In the genomic region with DNA sequence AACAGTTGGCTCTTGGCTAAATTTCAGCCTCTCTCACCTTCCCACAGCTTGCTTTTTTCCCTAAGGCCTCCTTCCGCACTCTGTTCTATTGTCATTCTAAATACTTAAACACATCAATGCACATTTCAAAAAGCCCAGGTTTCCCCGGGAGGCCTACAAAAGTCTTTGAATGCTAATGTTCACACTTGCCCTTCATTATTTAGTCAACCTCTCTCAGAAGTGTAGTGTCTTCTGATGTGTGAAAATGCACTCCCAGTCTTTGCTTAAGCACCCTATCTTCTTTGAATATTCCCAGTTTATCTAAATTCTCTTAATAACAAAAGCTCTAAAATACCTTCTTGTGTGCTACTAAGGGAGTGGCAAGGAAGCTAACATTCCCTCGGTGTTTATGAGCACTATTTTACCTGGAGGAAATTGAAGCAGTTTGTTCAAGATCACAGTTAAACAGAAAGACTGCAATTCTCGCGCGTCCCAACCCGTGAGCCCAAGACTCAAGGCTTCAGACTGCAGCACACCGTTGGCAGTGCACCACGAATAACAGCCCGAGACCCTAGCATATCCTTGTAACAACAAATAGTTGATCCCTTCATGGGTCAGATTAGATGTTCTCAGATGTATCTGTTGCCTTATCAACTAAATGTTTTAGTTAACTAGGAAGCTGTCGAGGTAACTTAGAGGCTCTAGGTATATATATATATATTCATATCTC, we compare ENCODE assay signal across 8 mouse cellular contexts. TPM values are rescaled to one million over a fixed set of nuclear protein-coding genes. Genes with fewer than 3 reads are reported as not detected.
DNase-seq lines count a peak whose midpoint lies in the region; ATAC-seq and TF ChIP-seq lines count a peak whose summit lies in the region.
"Had no signal": no experiment of that assay in that cellular context is flagged by ENCODE, and none has a peak within 500 bp of the region (broad histone marks: within the 10 kb centered on the region; RNA-seq: fewer than 3 reads in every experiment).

No protein-coding gene starts in this region.

- no peak overlapping the region for H3K4me3 ChIP-seq in kidney, postnatal 0 days (replicated peaks; ENCODE audit: low read depth, low read length)
- H3K4me3 ChIP-seq in embryonic facial prominence, embryonic 10.5 days: peak overlapping the region; percentile 99
- H3K4me3 ChIP-seq in hindbrain, embryonic 16.5 days (ENCODE audit: low read length): peak overlapping the region; percentile 99
- no peak overlapping the region for H3K4me3 ChIP-seq in neural tube, embryonic 12.5 days

- no peaks in the 10 kb centered on the region for H3K36me3 ChIP-seq in kidney, postnatal 0 days (ENCODE audit: insufficient read depth, low read length)
- H3K36me3 ChIP-seq in embryonic facial prominence, embryonic 10.5 days (replicated peaks): peaks cover 8% of the 10 kb centered on the region; the same call in 1 of the 2 replicates
- no peaks in the 10 kb centered on the region for H3K36me3 ChIP-seq in hindbrain, embryonic 16.5 days (ENCODE audit: control insufficient read depth, insufficient read depth, low read length)
- no peaks in the 10 kb centered on the region for H3K36me3 ChIP-seq in neural tube, embryonic 12.5 days

- WGBS in kidney, postnatal 0 days: 47% methylated on average over 11 of the region's 11 CpGs
- 39% methylated on average over 11 of the region's 11 CpGs for WGBS in embryonic facial prominence, embryonic 10.5 days
- 18% methylated on average over 11 of the region's 11 CpGs for WGBS in hindbrain, embryonic 16.5 days
- WGBS in neural tube, embryonic 12.5 days: 17% methylated on average over 11 of the region's 11 CpGs

- H3K27me3 ChIP-seq in kidney, postnatal 0 days (ENCODE audit: insufficient read depth, low read length): no peaks in the 10 kb centered on the region
- no peaks in the 10 kb centered on the region for H3K27me3 ChIP-seq in embryonic facial prominence, embryonic 10.5 days (replicated peaks; ENCODE audit: low read depth, poor library complexity, severe bottlenecking)
- H3K27me3 ChIP-seq in hindbrain, embryonic 16.5 days (replicated peaks; ENCODE audit: control insufficient read depth, insufficient read depth, low read length): no peaks in the 10 kb centered on the region
- H3K27me3 ChIP-seq in neural tube, embryonic 12.5 days (replicated peaks): no peaks in the 10 kb centered on the region

- no peak for ATAC-seq in kidney, postnatal 0 days (replicated peaks; ENCODE audit: low FRiP score, low read depth)
- no peak for ATAC-seq in hindbrain, embryonic 16.5 days
- ATAC-seq in neural tube, embryonic 12.5 days (ENCODE audit: low FRiP score, low read depth): 0 out of 2 replicates have a peak, but pooled peaks have one; percentile 1

- no peak for DNase-seq in kidney, postnatal 0 days (ENCODE audit: low spot score)
- no peak for DNase-seq in kidney, adult 8-10 months
- DNase-seq in embryonic facial prominence, embryonic 10.5 days (ENCODE audit: low spot score): no peak
- DNase-seq in ovary, postnatal 36 days (ENCODE audit: low spot score): no peak
- DNase-seq in adrenal gland, postnatal 36 days: no peak

- H3K4me1 ChIP-seq in kidney, postnatal 0 days (replicated peaks; ENCODE audit: insufficient read depth, low read length): peaks cover 9% of the 10 kb centered on the region; the same call in 1 of the 2 replicates
- H3K4me1 ChIP-seq in embryonic facial prominence, embryonic 10.5 days: peaks cover 30% of the 10 kb centered on the region
- H3K4me1 ChIP-seq in hindbrain, embryonic 16.5 days (ENCODE audit: control insufficient read depth, insufficient read depth, low read depth, low read length): peaks cover 21% of the 10 kb centered on the region
- H3K4me1 ChIP-seq in neural tube, embryonic 12.5 days: peaks cover 26% of the 10 kb centered on the region

- 0 out of 2 replicates have a peak overlapping the region, but pooled peaks have one; percentile 99 for H3K9ac ChIP-seq in kidney, postnatal 0 days (ENCODE audit: low read depth, low read length)
- H3K9ac ChIP-seq in hindbrain, embryonic 16.5 days (ENCODE audit: low read depth, low read length): 0 out of 2 replicates have a peak overlapping the region, but pooled peaks have one; percentile 23
- no peak overlapping the region for H3K9ac ChIP-seq in neural tube, embryonic 12.5 days

- no peak for TF ChIP-seq CTCF in kidney, postnatal 0 days (IDR thresholded peaks at IDR 0.05; ENCODE audit: low read depth)

- H3K27ac ChIP-seq in kidney, postnatal 0 days: no peak overlapping the region
- peak overlapping the region; percentile 98 for H3K27ac ChIP-seq in embryonic facial prominence, embryonic 10.5 days (replicated peaks)
- peak overlapping the region; percentile 54 for H3K27ac ChIP-seq in hindbrain, embryonic 16.5 days (ENCODE audit: low read depth, low read length)
- H3K27ac ChIP-seq in neural tube, embryonic 12.5 days: no peak overlapping the region

- peak overlapping the region; percentile 75 for H3K4me2 ChIP-seq in kidney, postnatal 0 days (ENCODE audit: low read length)
- H3K4me2 ChIP-seq in hindbrain, embryonic 16.5 days (ENCODE audit: low read length): peak overlapping the region; percentile 82
- peak overlapping the region; percentile 74 for H3K4me2 ChIP-seq in neural tube, embryonic 12.5 days (replicated peaks)

- H3K9me3 ChIP-seq in kidney, postnatal 0 days (replicated peaks; ENCODE audit: low read length): no peaks in the 10 kb centered on the region
- H3K9me3 ChIP-seq in embryonic facial prominence, embryonic 10.5 days: no peaks in the 10 kb centered on the region
- no peaks in the 10 kb centered on the region for H3K9me3 ChIP-seq in hindbrain, embryonic 16.5 days (ENCODE audit: control insufficient read depth, low read length)
- H3K9me3 ChIP-seq in neural tube, embryonic 12.5 days: no peaks in the 10 kb centered on the region

RNA-seq across cellular contexts. Expression of a gene that starts 1.2 kb away (rescaled TPM):
- polyA plus RNA-seq in kidney, postnatal 0 days (2015; fragmentation: Nextera tagmentation; extraction: Ambion mirVana): 47.6 TPM in 2 replicates
- polyA plus RNA-seq in embryonic facial prominence, embryonic 10.5 days (2016; fragmentation: Nextera tagmentation; extraction: Ambion mirVana): 84.7 and 85.7 TPM in 2 replicates
- polyA plus RNA-seq in hindbrain, embryonic 16.5 days (2015; fragmentation: Nextera tagmentation; extraction: Ambion mirVana): 40.7 and 48.0 TPM in 2 replicates
- 74.6 and 80.9 TPM in 2 replicates for polyA plus RNA-seq in neural tube, embryonic 12.5 days (2016; fragmentation: Nextera tagmentation; extraction: Ambion mirVana)
- 10 to 100 TPM; 36.3 to 43.5 TPM for total RNA-seq in adrenal gland, postnatal 36 days (2021)

RNA-seq across cellular contexts. Expression of a gene that starts 25.6 kb away (rescaled TPM):
- polyA plus RNA-seq in kidney, postnatal 0 days (2015; fragmentation: Nextera tagmentation; extraction: Ambion mirVana): not detected in 2 replicates
- not detected in 2 replicates for polyA plus RNA-seq in embryonic facial prominence, embryonic 10.5 days (2016; fragmentation: Nextera tagmentation; extraction: Ambion mirVana)
- not detected in 2 replicates for polyA plus RNA-seq in hindbrain, embryonic 16.5 days (2015; fragmentation: Nextera tagmentation; extraction: Ambion mirVana)
- not detected in 2 replicates for polyA plus RNA-seq in neural tube, embryonic 12.5 days (2016; fragmentation: Nextera tagmentation; extraction: Ambion mirVana)
- not detected for total RNA-seq in adrenal gland, postnatal 36 days (2021)
- polyA plus RNA-seq: large intestine, adult 2 months had no signal

Comparison
In these comparisons a context has a peak if more than half of its experiments do, and no peak if none do; other contexts are left out.
1. H3K27ac ChIP-seq: peak in embryonic facial prominence, embryonic 10.5 days (single experiment) and hindbrain, embryonic 16.5 days (single experiment); none in kidney, postnatal 0 days (single experiment) and neural tube, embryonic 12.5 days (single experiment).
2. H3K4me3 ChIP-seq: peak in embryonic facial prominence, embryonic 10.5 days (single experiment) and hindbrain, embryonic 16.5 days (single experiment); none in kidney, postnatal 0 days (single experiment) and neural tube, embryonic 12.5 days (single experiment).
3. Peak in every context shown above with its lines, with median percentiles within 50 percentile points of each other: H3K4me2 ChIP-seq.